ENCODE assay signal across 8 mouse cellular contexts in genomic region chr4:43578376-43579204, GRCm38 (mm10). TPM values are rescaled to one million over a fixed set of nuclear protein-coding genes. Genes with fewer than 3 reads are reported as not detected.
DNase-seq lines count a peak whose midpoint lies in the region; ATAC-seq and TF ChIP-seq lines count a peak whose summit lies in the region.

TSS of gene Rgp1 (plus strand) at chr4:43578715.
TSS of gene Gba2 (minus strand) at chr4:43578873.

- H3K9me3 ChIP-seq in hindbrain, embryonic 12.5 days (replicated peaks): no peaks in the 10 kb centered on the region

- TF ChIP-seq CTCF in Patski (IDR thresholded peaks at IDR 0.05): no peak

- POLR2A ChIA-PET in Patski (lab: Charles Lee): interaction anchor here (1.0 to 2.0 kb wide), 4 partner anchors 13 to 80 kb away, joined by 3 to 9 read pairs (median 6); partner anchors contain the start of gene Creb3

- DNase-seq in Patski (ENCODE audit: low read depth, low spot score): peak; percentile 42
- DNase-seq in cerebellum, postnatal 10 days: peak; percentile 90
- DNase-seq in frontal cortex, postnatal 14 days (ENCODE audit: low spot score in 2 of 2): peak; percentile 60 to 80
- DNase-seq in layer of hippocampus, postnatal 14 days (ENCODE audit: low spot score in 2 of 2): peak; percentile 82 to 86
- DNase-seq in lung, postnatal 10 days: peak; percentile 90
- DNase-seq in ovary, postnatal 14 days (ENCODE audit: low spot score): peak; percentile 64
- DNase-seq in thymus, postnatal 10 days (ENCODE audit: low spot score in 2 of 2): peak; percentile 75 to 83

- peaks cover 42% of the 10 kb centered on the region for H3K4me1 ChIP-seq in hindbrain, embryonic 12.5 days

- under 1% methylated on average over 76 of the region's 76 CpGs for WGBS in hindbrain, embryonic 12.5 days

- peak within 1 kb of the TSS; percentile 82 for H3K27ac ChIP-seq in hindbrain, embryonic 12.5 days

- H3K9ac ChIP-seq in hindbrain, embryonic 12.5 days: peak within 1 kb of the TSS; percentile 93

- CTCF ChIA-PET in Patski (lab: Charles Lee): interaction anchor here (1.5 to 1.8 kb wide), 2 partner anchors 15 to 34 kb away, joined by 3 to 4 read pairs; no protein-coding TSS in a partner anchor

- H3K27me3 ChIP-seq in Patski: no peaks in the 10 kb centered on the region
- no peaks in the 10 kb centered on the region for H3K27me3 ChIP-seq in hindbrain, embryonic 12.5 days

- in situ Hi-C loops in Patski (cut with MboI; ENCODE audit: low pct_unique_long_range_greater_than_20kb): no loop called here

- H3K4me2 ChIP-seq in hindbrain, embryonic 12.5 days (replicated peaks): peak within 1 kb of the TSS; percentile 98

- peak; percentile 91 for ATAC-seq in Patski
- ATAC-seq in hindbrain, embryonic 12.5 days (ENCODE audit: low FRiP score): peak; percentile 86

- H3K4me3 ChIP-seq in hindbrain, embryonic 12.5 days: peak within 1 kb of the TSS; percentile 86

- peaks cover 39% of the 10 kb centered on the region for H3K36me3 ChIP-seq in hindbrain, embryonic 12.5 days

RNA-seq across cellular contexts. Expression of gene Rgp1, which starts in this region (rescaled TPM):
- polyA plus RNA-seq in Patski (2021): 25.3 TPM
- 40.6 and 43.3 TPM in 2 replicates for polyA plus RNA-seq in hindbrain, embryonic 12.5 days (2016; fragmentation: Nextera tagmentation; extraction: Ambion mirVana)
- total RNA-seq in layer of hippocampus, postnatal 14 days (2021): 10 to 100 TPM; 44.5 to 55.8 TPM

RNA-seq across cellular contexts. Expression of gene Gba2, which starts in this region (rescaled TPM):
- polyA plus RNA-seq in Patski (2021): 12.5 TPM
- 46.5 and 48.7 TPM in 2 replicates for polyA plus RNA-seq in hindbrain, embryonic 12.5 days (2016; fragmentation: Nextera tagmentation; extraction: Ambion mirVana)
- total RNA-seq in layer of hippocampus, postnatal 14 days (2021): 10 to 100 TPM; 56.1 to 60.6 TPM

Comparison
In these comparisons a context has a peak if more than half of its experiments do, and no peak if none do; other contexts are left out.
1. Peak in every context shown above with its lines: DNase-seq, ATAC-seq, H3K4me3 ChIP-seq and H3K27ac ChIP-seq.